Mouse (Mus musculus): ENCODE results near the gene Dmrtc1c2. TPM values are rescaled to one million over a fixed set of nuclear protein-coding genes. Genes with fewer than 3 reads are reported as not detected.

Dmrtc1c2 gene
- not detected for total RNA-seq (2023)

GRCm38 (mm10) chrX:102854516-102854915, at the start of gene Dmrtc1c2:
Gene Dmrtc1c2 (minus strand): TSS chrX:102854616.

GRCm38 (mm10) chrX:102867871-102868270, 13.5 kb upstream of the Dmrtc1c2 start, which contains the start of gene 1700031F05Rik:
Gene 1700031F05Rik (minus strand): TSS chrX:102867971.

DNA sequence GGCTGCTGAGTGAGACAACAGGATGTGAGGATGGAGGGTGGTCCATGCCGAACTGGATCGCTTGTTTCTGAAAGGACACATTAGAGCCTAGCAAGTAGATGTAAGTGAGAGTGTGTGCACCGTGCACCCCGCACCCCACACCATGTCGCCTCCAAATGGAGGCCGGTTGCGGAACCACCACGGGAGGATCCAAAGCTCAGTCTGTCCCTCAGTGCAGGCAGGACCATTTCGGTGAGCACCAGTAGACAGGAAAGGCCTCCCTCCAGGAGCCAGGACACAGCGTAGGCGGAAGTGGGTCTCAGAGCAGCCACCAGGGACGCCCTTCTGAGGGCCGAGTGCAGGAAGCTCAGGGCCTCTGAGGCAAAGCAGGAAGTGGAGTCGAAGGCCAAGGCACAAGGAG, 51.8 kb downstream of the Dmrtc1c2 start, which contains the start of gene Dmrtc1c1:
Dmrtc1c1 (plus strand) TSS at position 301 of the 400 bp plus-strand sequence.

Other genes with a start within 250 kb of the Dmrtc1c2 start
- gene Phka1, start 210.4 kb downstream of the Dmrtc1c2 start, total RNA-seq (2023) = 1.0 TPM
- not detected for gene Gm3880, start 167.6 kb downstream of the Dmrtc1c2 start, total RNA-seq (2023)
- not detected for gene Gm9112, start 147.0 kb downstream of the Dmrtc1c2 start, total RNA-seq (2023)
- gene Dmrtc1b, start 146.8 kb downstream of the Dmrtc1c2 start, total RNA-seq (2023) = not detected
- gene Dmrtc1c1, start 51.7 kb downstream of the Dmrtc1c2 start, total RNA-seq (2023) = not detected
- not detected for gene 1700031F05Rik, start 13.4 kb upstream of the Dmrtc1c2 start, total RNA-seq (2023)
- gene Dmrtc1a, start 54.1 kb upstream of the Dmrtc1c2 start, total RNA-seq (2023) = not detected
- gene 1700011M02Rik, start 54.3 kb upstream of the Dmrtc1c2 start, total RNA-seq (2023) = not detected
- not detected for gene 1700018G05Rik, start 73.8 kb upstream of the Dmrtc1c2 start, total RNA-seq (2023)

Measured in CD8-positive naive resting alpha-beta T cell, adult 57 days (primary cell).